Mouse (Mus musculus): ENCODE results near the gene Hcn4. TPM values are rescaled to one million over a fixed set of nuclear protein-coding genes. Genes with fewer than 3 reads are reported as not detected.

Gene Hcn4
- polyA plus RNA-seq, 1 experiment from 2014 or later: 2.3 TPM

Other genes starting within 250 kb of the Hcn4 start
- 122 and 131 TPM in 2 replicates for gene Nptn, start 241.2 kb upstream of the Hcn4 start, polyA plus RNA-seq (2016; fragmentation: Nextera tagmentation; extraction: Ambion mirVana)
- 10.8 and 15.5 TPM in 2 replicates for gene Rec114, start 79.4 kb upstream of the Hcn4 start, polyA plus RNA-seq (2016; fragmentation: Nextera tagmentation; extraction: Ambion mirVana)
- 41.8 and 43.6 TPM in 2 replicates for gene Neo1, start 213.0 kb downstream of the Hcn4 start, polyA plus RNA-seq (2016; fragmentation: Nextera tagmentation; extraction: Ambion mirVana)

Measured in heart, embryonic 12.5 days (tissue).